Mouse (Mus musculus) adrenal gland, adult 2 months (tissue): ENCODE measurements around the gene Fgd4. TPM values are rescaled to one million over a fixed set of nuclear protein-coding genes. Genes with fewer than 3 reads are reported as not detected.
"Not testable (repeated sequence)": the region's sequence is repeated elsewhere in the genome, so short reads cannot be mapped to it uniquely, and the experiment has no call there.

ENCODE experiments used
- DNase-seq: peaks from one replicate; pipeline ENCODE4 v3.0.0; 2021
- polyA plus RNA-seq: library from polyadenylated mRNA; depleted of rRNA; stranded (reverse); fragments of >200 nt; gene quantifications from 2 replicates; pipeline ENCODE4 v1.2.3, GENCODE M21; 2012
- total RNA-seq, 2 experiments: library from RNA; stranded (reverse); gene quantifications; 2 replicates each; pipeline ENCODE4 v1.2.3; 2021

Fgd4 gene
- total and polyA plus RNA-seq, 3 experiments: 1.2 to 16.5 (median 13.5) TPM

DNA sequence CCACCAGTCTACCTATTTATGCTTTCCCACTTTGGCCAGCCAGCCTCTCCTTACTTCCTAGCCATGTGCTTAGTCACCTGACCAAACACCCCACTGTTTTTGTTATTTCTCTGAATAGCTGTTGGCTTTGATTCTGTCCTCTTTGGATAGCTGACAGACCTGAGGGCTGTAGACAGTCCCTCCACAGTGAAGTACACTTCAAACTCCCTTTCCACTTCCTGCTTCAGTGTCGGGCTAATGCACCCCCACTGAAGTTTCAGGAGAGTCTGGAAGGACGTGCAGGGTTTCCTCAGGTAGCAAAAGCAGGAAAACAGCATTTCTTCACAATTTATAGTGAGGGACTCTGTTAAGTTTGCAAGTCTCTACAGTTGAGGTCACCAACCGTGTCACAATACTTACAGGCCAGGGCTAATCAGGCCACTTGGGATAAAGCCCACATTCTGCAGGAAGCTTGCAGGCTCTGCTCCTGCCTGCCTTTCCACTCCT, 57.4 kb downstream of the Fgd4 start:
- peak; percentile 34 for DNase-seq

DNA sequence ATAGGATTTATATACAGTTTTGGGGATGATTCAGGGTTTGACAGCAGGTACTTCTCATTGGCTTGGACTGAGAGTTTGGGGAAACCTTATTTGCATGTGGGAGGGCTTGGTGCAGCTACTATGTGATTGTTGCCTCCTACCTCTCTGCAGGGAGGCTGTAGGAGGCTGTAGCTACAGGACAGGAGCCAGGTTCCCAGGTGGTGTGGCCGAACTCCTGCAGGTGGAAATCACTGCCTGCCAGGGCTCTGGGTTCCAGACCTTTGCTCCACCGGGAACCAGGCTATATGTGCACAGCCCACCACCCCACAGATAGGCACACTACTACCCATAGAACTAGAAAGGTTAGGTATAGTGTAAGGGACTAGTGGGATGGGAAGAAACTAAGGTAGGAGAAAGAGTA, 61.0 kb downstream of the Fgd4 start:
- not testable (repeated sequence) for DNase-seq

DNA sequence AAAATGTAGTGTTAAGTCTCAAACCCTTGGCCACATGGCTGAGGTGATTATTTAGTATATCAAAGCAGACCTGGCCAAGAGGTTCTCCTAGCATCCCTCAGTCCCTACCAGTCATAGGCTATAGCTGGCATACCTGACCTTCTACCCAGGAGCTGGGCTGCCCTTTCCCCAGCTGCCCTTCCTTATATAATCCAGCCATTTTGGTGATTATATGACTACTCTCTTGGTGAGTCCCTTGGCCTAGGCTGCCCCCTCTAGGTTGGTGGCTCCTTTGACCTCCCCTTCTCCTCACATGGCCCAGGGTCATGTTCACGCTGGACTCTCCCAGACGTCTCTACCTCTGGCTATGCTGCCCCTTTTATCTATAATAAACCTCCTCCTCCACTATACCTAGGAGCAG, 65.1 kb downstream of the Fgd4 start:
- no peak for DNase-seq

GRCm38 (mm10) chr16:16528014-16528413, 72.3 kb downstream of the Fgd4 start:
- DNase-seq: no peak

DNA sequence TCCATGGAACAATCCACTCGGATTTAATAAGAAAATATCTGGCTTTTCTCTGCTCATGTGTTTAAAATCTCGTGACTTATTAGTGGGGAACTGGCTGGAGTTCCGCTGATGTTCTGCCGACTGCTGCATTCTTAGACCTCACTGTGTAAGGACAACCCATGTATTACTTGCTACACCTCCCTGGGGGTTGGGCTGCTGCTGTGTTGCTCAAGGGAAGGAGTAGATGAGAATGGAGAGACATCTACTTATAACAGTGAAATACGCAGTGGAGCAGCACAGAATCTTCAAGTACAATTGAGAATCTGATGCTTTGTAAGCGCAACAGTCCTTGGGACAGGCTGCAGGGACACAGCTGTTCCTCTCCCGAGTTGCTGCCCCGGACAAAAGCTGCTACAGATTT, 73.1 kb downstream of the Fgd4 start:
- DNase-seq: peak; percentile 73

DNA sequence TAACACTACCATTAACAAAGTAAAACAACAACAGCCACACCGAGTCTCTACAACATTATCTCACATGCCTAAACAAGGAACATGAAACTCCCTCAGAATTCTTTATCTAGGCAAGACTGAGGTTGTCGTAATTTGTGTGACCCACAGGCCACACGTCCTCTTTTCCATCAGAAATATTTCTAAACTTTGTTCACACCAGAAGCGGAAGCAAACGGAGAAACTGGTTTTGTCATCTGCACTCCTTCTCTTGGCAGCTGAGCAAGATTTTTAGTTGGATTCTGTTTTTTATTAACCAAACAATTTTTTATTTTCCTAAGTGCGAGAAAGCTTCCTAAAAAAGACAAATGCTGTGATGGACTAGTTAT, 73.6 kb downstream of the Fgd4 start:
- DNase-seq: peak; percentile 20

GRCm38 (mm10) chr16:16526097-16526740, 74.1 kb downstream of the Fgd4 start:
- peak; percentile 55 for DNase-seq

GRCm38 (mm10) chr16:16525266-16525904, 75.0 kb downstream of the Fgd4 start:
- peak; percentile 55 for DNase-seq

GRCm38 (mm10) chr16:16523632-16524031, 76.7 kb downstream of the Fgd4 start:
- no peak for DNase-seq

DNA sequence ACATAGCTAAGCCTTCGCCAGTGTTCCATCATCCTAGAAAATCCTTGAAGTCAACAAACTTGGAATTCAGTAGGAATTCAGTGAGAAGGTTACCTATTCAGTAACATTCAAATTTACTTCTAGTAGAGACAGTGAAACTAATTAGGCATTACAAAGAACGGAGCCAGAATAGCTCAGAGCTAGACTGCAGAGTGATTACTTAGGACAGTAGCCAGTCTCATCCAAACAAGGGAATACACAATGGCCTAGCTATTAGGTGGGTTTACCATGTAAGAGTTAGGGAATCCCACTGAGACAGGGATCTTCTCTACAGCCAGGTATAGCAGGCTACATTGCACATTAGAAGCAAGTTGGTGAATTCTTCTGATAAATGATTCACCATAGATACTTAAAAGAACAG, 77.5 kb downstream of the Fgd4 start:
- not testable (repeated sequence) for DNase-seq

- DNase-seq: no peak
Measured at GRCm38 (mm10) chr16:16501491-16501890, 98.9 kb downstream of the Fgd4 start.

- no peak for DNase-seq
Measured at GRCm38 (mm10) chr16:16500926-16501325, 99.4 kb downstream of the Fgd4 start.

DNA sequence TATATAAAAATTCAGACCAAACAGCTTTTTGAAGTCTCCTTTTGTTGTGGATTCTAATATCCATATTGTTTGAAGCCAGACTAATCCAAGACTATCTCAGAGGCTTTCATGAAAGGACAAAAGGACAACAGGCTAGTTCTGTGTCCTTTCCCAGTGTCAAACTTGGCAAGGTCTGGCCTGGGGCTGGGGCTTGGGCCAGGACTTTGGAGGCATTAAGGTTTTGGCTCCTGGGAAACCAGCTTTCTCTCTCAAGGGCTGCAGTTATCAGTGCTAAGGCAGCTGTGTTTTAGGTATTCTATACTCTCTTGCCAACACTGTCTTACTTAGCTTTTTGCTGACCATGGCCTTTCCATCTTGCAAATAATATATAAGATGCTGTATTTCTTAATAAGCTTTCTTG, 101.6 kb downstream of the Fgd4 start:
- no peak for DNase-seq

- no peak for DNase-seq
Measured at GRCm38 (mm10) chr16:16485523-16486043, 114.8 kb downstream of the Fgd4 start.

DNA sequence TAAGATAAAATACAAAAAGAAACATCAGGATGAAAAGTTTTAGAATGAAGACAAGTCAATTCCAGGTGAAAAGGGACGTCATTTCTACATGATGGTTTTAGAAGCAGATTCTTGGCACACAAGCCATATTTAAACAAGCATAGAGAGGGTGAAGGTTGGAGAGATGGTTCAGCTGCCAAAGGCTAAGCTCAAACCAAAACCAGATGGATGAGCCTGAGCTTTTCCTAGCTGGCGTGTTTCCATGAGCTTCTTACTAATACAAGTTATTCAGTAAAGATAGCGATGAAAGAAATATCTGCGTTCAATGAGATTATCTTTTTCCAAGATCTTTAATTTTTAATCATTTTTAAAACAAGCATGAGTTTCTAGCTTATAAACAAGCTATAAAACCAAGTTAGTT, 115.7 kb downstream of the Fgd4 start:
- DNase-seq: no peak

DNA sequence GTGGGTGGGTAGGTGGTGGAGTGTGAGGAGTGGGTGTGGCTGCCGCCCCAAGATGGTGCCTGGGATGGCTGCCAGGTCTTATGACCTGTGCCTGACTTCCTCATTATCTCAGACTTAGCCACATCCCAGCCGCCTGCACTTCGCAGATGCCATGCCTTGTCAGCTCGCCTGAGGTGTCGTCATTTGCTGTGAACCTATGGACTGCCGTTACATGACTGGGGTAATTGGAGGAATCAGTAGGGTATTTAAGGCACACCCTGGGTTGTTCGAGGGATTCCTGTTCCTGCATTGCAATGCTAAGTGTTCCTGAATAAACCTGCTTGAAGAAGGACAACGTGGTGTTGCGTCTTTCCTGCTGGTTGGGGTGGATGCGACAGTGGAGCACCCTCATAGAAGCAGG, 126.9 kb downstream of the Fgd4 start:
- not testable (repeated sequence) for DNase-seq

- no peak for DNase-seq
Measured at GRCm38 (mm10) chr16:16450021-16450420, 150.3 kb downstream of the Fgd4 start.

GRCm38 (mm10) chr16:16438436-16438835, 161.9 kb downstream of the Fgd4 start:
- DNase-seq: no peak

- no peak for DNase-seq
Measured at GRCm38 (mm10) chr16:16422456-16422855, 177.9 kb downstream of the Fgd4 start.

- not testable (repeated sequence) for DNase-seq
Measured at GRCm38 (mm10) chr16:16367217-16367616, 233.1 kb downstream of the Fgd4 start.
